Mouse (Mus musculus): Measurements from ENCODE around the gene Cd3g. TPM values are rescaled to one million over a fixed set of nuclear protein-coding genes. Genes with fewer than 3 reads are reported as not detected.
"Not testable (repeated sequence)": the region's sequence is repeated elsewhere in the genome, so short reads cannot be mapped to it uniquely, and the experiment has no call there.

Cd3g gene
- polyA plus RNA-seq, 1 experiment from 2014 or later, result not detected

- ATAC-seq, result no peak
- Histone ChIP-seq H3K4me3 (no peak overlapping the region), H3K9me3 (replicated peaks) (no peaks in the 10 kb centered on the region), H3K4me2 (no peak overlapping the region), H3K27me3 (replicated peaks) (peaks cover 18% of the 10 kb centered on the region; the same call in 1 of the 2 replicates), H3K9ac (no peak overlapping the region), H3K27ac (no peak overlapping the region), H3K4me1 (peaks cover 14% of the 10 kb centered on the region), H3K36me3 (no peaks in the 10 kb centered on the region)
- WGBS (ENCODE audit: insufficient replicate concordance), result 57% methylated on average over 2 of the region's 2 CpGs
These were observed 2.8 kb upstream of the Cd3g start for GRCm38 (mm10) chr9:44983001-44983400.

DNA sequence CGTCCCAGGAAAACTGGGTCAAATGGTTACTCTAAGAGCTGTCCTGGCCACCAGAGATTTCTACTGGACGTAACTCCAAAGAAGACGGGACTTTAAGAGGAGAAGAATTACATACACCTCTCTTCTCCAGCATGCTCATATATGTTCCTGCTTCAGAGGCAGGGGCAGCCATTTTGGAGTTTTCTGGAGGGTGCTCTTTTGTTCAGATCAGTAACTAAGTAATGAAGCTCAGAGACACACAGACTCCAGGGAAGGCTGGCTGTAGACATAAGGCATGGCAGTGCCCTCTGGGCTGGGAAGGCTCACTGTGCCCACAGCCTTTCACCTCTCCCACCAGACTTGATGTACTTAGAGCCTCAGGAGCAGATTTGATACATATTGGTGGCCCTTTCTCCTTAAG, 2.3 kb upstream of the Cd3g start:
- WGBS (ENCODE audit: insufficient replicate concordance), result 66% methylated on average over 3 of the region's 3 CpGs
- Histone ChIP-seq H3K4me2 (no peak overlapping the region), H3K4me3 (no peak overlapping the region), H3K4me1 (peaks cover 14% of the 10 kb centered on the region), H3K9me3 (replicated peaks) (no peaks in the 10 kb centered on the region), H3K27me3 (replicated peaks) (peaks cover 22% of the 10 kb centered on the region), H3K9ac (no peak overlapping the region), H3K36me3 (no peaks in the 10 kb centered on the region), H3K27ac (no peak overlapping the region)
- no peak for ATAC-seq

- H3K4me3 ChIP-seq, result no peak overlapping the region
- no peak overlapping the region for H3K4me2 ChIP-seq
- 78% methylated on average over 8 of the region's 8 CpGs for whole genome bisulfite sequencing (ENCODE audit: insufficient replicate concordance)
- no peak overlapping the region for H3K9ac ChIP-seq
- H3K36me3 ChIP-seq, result no peaks in the 10 kb centered on the region
- H3K4me1 ChIP-seq, result peaks cover 14% of the 10 kb centered on the region
- ATAC-seq, result no peak
- H3K9me3 ChIP-seq (replicated peaks), result no peaks in the 10 kb centered on the region
- no peak overlapping the region for H3K27ac ChIP-seq
- H3K27me3 ChIP-seq (replicated peaks), result peaks cover 26% of the 10 kb centered on the region
These were observed 1.9 kb upstream of the Cd3g start for GRCm38 (mm10) chr9:44982081-44982480.

- H3K4me2 ChIP-seq, result no peak within 1 kb of the TSS
- H3K9ac ChIP-seq, result no peak within 1 kb of the TSS
- 58% methylated on average over 4 of the region's 4 CpGs for WGBS (ENCODE audit: insufficient replicate concordance)
- no peak for ATAC-seq
- no peak within 1 kb of the TSS for H3K4me3 ChIP-seq
- peaks cover 30% of the 10 kb centered on the region for H3K27me3 ChIP-seq (replicated peaks)
- no peaks in the 10 kb centered on the region for H3K36me3 ChIP-seq
- no peaks in the 10 kb centered on the region for H3K9me3 ChIP-seq (replicated peaks)
- H3K27ac ChIP-seq, result no peak within 1 kb of the TSS
- H3K4me1 ChIP-seq, result peaks cover 14% of the 10 kb centered on the region
These were observed 1.4 kb upstream of the Cd3g start, which contains the start of gene Cd3d for GRCm38 (mm10) chr9:44981676-44982075. TSS of gene Cd3d (plus strand) at chr9:44981786.

- H3K9me3 ChIP-seq (replicated peaks), result no peaks in the 10 kb centered on the region
- H3K4me1 ChIP-seq, result peaks cover 13% of the 10 kb centered on the region
- peaks cover 36% of the 10 kb centered on the region for H3K27me3 ChIP-seq (replicated peaks)
- ATAC-seq, result no peak
- no peak overlapping the region for H3K4me3 ChIP-seq
- no peak overlapping the region for H3K27ac ChIP-seq
- no peak overlapping the region for H3K4me2 ChIP-seq
- no peaks in the 10 kb centered on the region for H3K36me3 ChIP-seq
- WGBS (ENCODE audit: insufficient replicate concordance), result 71% methylated on average over 2 of the region's 2 CpGs
- H3K9ac ChIP-seq, result no peak overlapping the region
These were observed 873 bp upstream of the Cd3g start for GRCm38 (mm10) chr9:44981104-44981503.

DNA sequence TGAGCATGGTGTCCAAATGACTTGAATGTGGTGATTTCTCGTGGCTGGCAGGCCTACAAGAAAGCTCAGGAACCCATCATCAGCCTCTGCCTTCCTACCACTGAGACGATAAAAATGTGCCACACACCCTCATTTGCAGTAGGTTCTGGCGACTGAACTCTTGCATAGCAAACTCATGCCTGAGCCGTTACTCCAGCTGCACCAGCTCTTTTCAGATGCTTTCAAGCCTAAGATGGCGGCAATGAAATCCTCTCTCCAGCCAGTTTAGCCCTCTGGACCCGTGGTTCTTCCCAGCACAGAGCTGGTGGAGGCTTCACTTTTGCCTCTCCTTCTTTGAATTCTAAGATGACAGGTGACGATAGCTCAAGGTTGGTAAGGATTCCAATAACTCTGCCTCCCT, 425 bp downstream of the Cd3g start:
- H3K4me2 ChIP-seq, result no peak overlapping the region
- H3K4me1 ChIP-seq, result peaks cover 9% of the 10 kb centered on the region
- 61% methylated on average over 7 of the region's 7 CpGs for WGBS (ENCODE audit: insufficient replicate concordance)
- ATAC-seq, result no peak
- H3K4me3 ChIP-seq, result no peak overlapping the region
- no peak overlapping the region for H3K27ac ChIP-seq
- H3K9ac ChIP-seq, result no peak overlapping the region
- no peaks in the 10 kb centered on the region for H3K9me3 ChIP-seq (replicated peaks)
- no peaks in the 10 kb centered on the region for H3K36me3 ChIP-seq
- H3K27me3 ChIP-seq (replicated peaks), result peaks cover 38% of the 10 kb centered on the region

DNA sequence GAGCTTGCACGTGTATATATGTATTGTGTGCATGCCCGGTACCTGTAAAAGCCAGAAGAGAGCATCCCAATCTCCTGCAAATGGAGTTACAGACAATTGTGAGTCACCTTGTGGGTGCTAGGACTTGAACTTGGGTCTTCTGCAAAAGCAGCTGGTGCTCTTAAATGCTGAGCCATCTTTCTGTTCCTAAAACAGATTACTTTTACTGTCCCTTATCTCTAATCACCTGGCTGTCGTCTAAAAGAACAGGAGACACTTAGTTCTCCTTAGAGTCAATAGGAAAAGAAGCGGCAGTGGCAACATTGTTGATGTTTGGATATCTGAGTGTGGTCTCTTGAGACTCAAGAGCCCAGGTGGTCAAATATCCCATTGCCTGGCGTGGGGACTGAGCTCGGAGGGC, 2.4 kb downstream of the Cd3g start:
- H3K36me3 ChIP-seq, result no peaks in the 10 kb centered on the region
- ATAC-seq, result no peak
- WGBS (ENCODE audit: insufficient replicate concordance), result 57% methylated on average over 6 of the region's 6 CpGs
- H3K9me3 ChIP-seq (replicated peaks), result no peaks in the 10 kb centered on the region
- no peak overlapping the region for H3K4me2 ChIP-seq
- peaks cover 9% of the 10 kb centered on the region for H3K4me1 ChIP-seq
- peaks cover 56% of the 10 kb centered on the region for H3K27me3 ChIP-seq (replicated peaks)
- H3K9ac ChIP-seq, result no peak overlapping the region
- no peak overlapping the region for H3K27ac ChIP-seq
- H3K4me3 ChIP-seq, result no peak overlapping the region

GRCm38 (mm10) chr9:44969450-44969849, 10.8 kb downstream of the Cd3g start:
- 53% methylated on average over 1 of the region's 1 CpGs for WGBS (ENCODE audit: insufficient replicate concordance)
- Histone ChIP-seq H3K4me3 (no peak overlapping the region), H3K27me3 (replicated peaks) (peaks cover 37% of the 10 kb centered on the region), H3K9me3 (replicated peaks) (no peaks in the 10 kb centered on the region), H3K36me3 (no peaks in the 10 kb centered on the region), H3K4me1 (peaks cover 14% of the 10 kb centered on the region), H3K27ac (no peak overlapping the region), H3K9ac (no peak overlapping the region), H3K4me2 (no peak overlapping the region)
- no peak for ATAC-seq

GRCm38 (mm10) chr9:44967763-44968162, 12.5 kb downstream of the Cd3g start:
- H3K4me3 ChIP-seq; H3K9me3 ChIP-seq (replicated peaks); H3K36me3 ChIP-seq; H3K4me2 ChIP-seq; H3K9ac ChIP-seq; ATAC-seq; H3K27ac ChIP-seq: not testable (repeated sequence)
- H3K27me3 ChIP-seq (replicated peaks), result peaks cover 20% of the 10 kb centered on the region
- H3K4me1 ChIP-seq, result peaks cover 20% of the 10 kb centered on the region
- 70% methylated on average over 5 of the region's 5 CpGs for WGBS (ENCODE audit: insufficient replicate concordance)

GRCm38 (mm10) chr9:44966815-44967242, 13.4 kb downstream of the Cd3g start:
- H3K27me3 ChIP-seq (replicated peaks), result peaks cover 15% of the 10 kb centered on the region
- H3K9me3 ChIP-seq (replicated peaks), result no peaks in the 10 kb centered on the region
- no peak overlapping the region for H3K4me3 ChIP-seq
- 13% methylated on average over 3 of the region's 3 CpGs for WGBS (ENCODE audit: insufficient replicate concordance)
- H3K36me3 ChIP-seq, result peaks cover 17% of the 10 kb centered on the region
- 0 out of 2 replicates have a peak, but pooled peaks have one; percentile 25 for ATAC-seq
- H3K4me2 ChIP-seq, result no peak overlapping the region
- peaks cover 20% of the 10 kb centered on the region for H3K4me1 ChIP-seq
- no peak overlapping the region for H3K9ac ChIP-seq
- H3K27ac ChIP-seq, result no peak overlapping the region

- peak; percentile 37 for ATAC-seq
- peak overlapping the region; percentile 84 for H3K27ac ChIP-seq
These were observed 14.3 kb downstream of the Cd3g start for GRCm38 (mm10) chr9:44965833-44966466.

DNA sequence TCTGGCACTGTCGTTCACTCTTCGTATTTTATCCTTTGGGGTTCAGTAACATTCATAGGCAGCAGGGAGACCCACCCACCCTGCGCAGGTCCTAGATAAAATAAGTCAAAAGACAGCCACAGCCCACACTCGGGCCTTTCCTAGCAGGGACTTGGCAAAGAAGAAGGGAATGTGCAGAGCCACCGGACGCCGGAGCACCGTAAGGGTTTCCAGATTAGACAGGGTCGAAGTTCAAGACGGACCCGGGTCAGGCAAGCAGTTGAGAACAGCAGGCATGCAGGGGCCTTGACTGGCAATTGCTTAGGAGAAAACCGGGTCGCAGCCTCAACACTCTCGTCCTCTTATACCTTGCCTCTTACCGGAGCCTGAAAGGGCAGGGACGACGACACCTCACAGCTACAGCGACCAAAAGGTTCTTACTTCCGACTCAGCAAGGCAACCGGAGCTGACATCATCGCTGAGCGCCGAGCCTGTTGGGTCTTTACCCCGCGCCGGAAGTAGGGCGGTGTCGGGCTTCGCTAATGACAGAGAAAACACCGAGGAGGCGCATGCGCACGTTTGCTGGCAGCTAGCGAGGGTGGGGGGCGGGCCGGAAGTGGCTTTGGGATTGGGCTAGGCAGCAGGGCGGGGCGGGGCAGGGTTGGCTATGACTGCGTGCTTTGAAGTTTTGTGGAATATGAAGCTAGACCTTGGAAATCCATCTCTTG, 15.0 kb downstream of the Cd3g start, which contains the start of gene Ube4a:
TSS of gene Ube4a (minus strand) at position 475 of the 707 bp plus-strand sequence.
- Histone ChIP-seq H3K4me1 (peaks cover 20% of the 10 kb centered on the region), H3K4me2 (peak within 1 kb of the TSS; percentile 91), H3K9me3 (replicated peaks) (no peaks in the 10 kb centered on the region), H3K27ac (peak within 1 kb of the TSS; percentile 84), H3K4me3 (peak within 1 kb of the TSS; percentile 96), H3K9ac (peak within 1 kb of the TSS; percentile 87), H3K36me3 (peaks cover 32% of the 10 kb centered on the region), H3K27me3 (replicated peaks) (peaks cover 4% of the 10 kb centered on the region)
- peak; percentile 93 for ATAC-seq
- under 1% methylated on average over 39 of the region's 39 CpGs for WGBS (ENCODE audit: insufficient replicate concordance)

More at GRCm38 (mm10) chr9:44965833-44966466, 14.3 kb downstream of the Cd3g start:
- no peaks in the 10 kb centered on the region for H3K9me3 ChIP-seq (replicated peaks)
- H3K4me2 ChIP-seq, result peak overlapping the region; percentile 91
- H3K27me3 ChIP-seq (replicated peaks), result peaks cover 9% of the 10 kb centered on the region
- H3K9ac ChIP-seq, result peak overlapping the region; percentile 61
- H3K4me1 ChIP-seq, result peaks cover 20% of the 10 kb centered on the region
- peaks cover 26% of the 10 kb centered on the region for H3K36me3 ChIP-seq
- H3K4me3 ChIP-seq, result peak overlapping the region; percentile 96
- WGBS (ENCODE audit: insufficient replicate concordance), result 12% methylated on average over 10 of the region's 10 CpGs
